Mouse (Mus musculus) stomach, postnatal 0 days (tissue): ENCODE measurements at regions not wholly inside any gene's neighbourhood (a gene's known extent, or its start where the extent isn't known, plus 50 kb on each side); places are given as distances from the start of the nearest gene placed in this dataset.

Experiments
- ATAC-seq: fragments of 200-750 bp; cut with Nextera tagmentation; 2 replicates; pipeline ENCODE4 v1.8.0; 2017; ENCODE audit not compliant: low FRiP score, low TSS enrichment
- DNase-seq: peaks from one replicate; pipeline ENCODE4 v3.0.0-alpha.2; 2016; ENCODE audit warnings: low spot score
- H3K27ac ChIP-seq: fragments of 300-500 bp; sonication (generic); replicated peaks from 2 replicates; pipeline ENCODE4 v1.5.1; 2014; ENCODE audit warnings: mild to moderate bottlenecking, control low read depth
- H3K27me3 ChIP-seq: fragments of 300-500 bp; sonication (generic); 2 replicates; pipeline ENCODE4 v1.6.1; 2014; ENCODE audit warnings: low read length; ENCODE audit not compliant: control insufficient read depth, insufficient read depth
- H3K36me3 ChIP-seq: fragments of 300-500 bp; sonication (generic); 2 replicates; pipeline ENCODE4 v1.6.1; 2014; ENCODE audit warnings: low read length, mixed read lengths; ENCODE audit not compliant: control insufficient read depth, insufficient read depth
- H3K4me1 ChIP-seq: fragments of 300-500 bp; sonication (generic); replicated peaks from 2 replicates; pipeline ENCODE4 v1.6.1; 2014; ENCODE audit warnings: antibody characterized with exemption; ENCODE audit not compliant: control insufficient read depth, insufficient read depth
- H3K4me2 ChIP-seq: fragments of 300-500 bp; sonication (generic); replicated peaks from 2 replicates; pipeline ENCODE4 v1.6.1; 2014; ENCODE audit warnings: low read depth, mild to moderate bottlenecking, control low read depth, moderate library complexity
- H3K4me3 ChIP-seq: fragments of 300-500 bp; sonication (generic); 2 replicates; pipeline ENCODE4 v1.5.1; 2014; ENCODE audit warnings: low read depth, low read length, control low read depth
- H3K9ac ChIP-seq: fragments of 300-500 bp; sonication (generic); 2 replicates; pipeline ENCODE4 v1.6.1; 2014; ENCODE audit warnings: mild to moderate bottlenecking, low read length, control low read depth, mixed read lengths
- H3K9me3 ChIP-seq: fragments of 300-500 bp; sonication (generic); 2 replicates; pipeline ENCODE4 v1.6.1; 2016; ENCODE audit warnings: low read length; ENCODE audit not compliant: control insufficient read depth
- CTCF ChIP-seq: IDR thresholded peaks from 2 replicates; pipeline ENCODE4 v1.5.1; 2016; ENCODE audit warnings: antibody characterized with exemption, low read depth, mild to moderate bottlenecking, moderate library complexity
- EP300 ChIP-seq: optimal IDR thresholded peaks from 2 replicates; pipeline ENCODE3; 2016; ENCODE audit warnings: antibody characterized with exemption
- WGBS: fragments of 180-500 bp; shearing (Covaris S2); extraction: QIAGEN DNeasy Blood & Tissue Kit; methylation state at CpG from one replicate; pipeline ENCODE4 v1.1.7; 2014; 5-methylcytosine and 5-hydroxymethylcytosine counted together

DNA sequence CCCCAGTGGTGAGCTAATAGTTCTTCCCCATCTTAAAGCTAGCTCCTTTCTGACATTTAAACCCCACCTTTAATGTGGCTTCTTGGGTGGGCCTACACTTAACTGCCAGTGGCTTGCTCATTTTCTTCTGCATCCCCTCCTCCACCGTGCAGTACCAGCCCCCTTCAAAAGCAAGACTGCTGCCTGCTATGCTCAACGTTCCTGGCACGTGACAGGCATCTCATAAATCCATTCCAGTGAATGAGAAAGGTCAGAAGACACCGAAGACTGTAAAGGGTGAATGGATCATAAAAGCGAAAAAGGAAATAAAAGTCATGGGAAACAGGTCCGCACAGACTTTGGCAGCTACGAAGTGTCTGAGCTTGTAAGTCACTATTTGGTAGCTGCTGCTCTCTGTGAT lies 212.8 kb upstream of the Prok2 start:
- Histone ChIP-seq H3K9me3 (no peaks in the 10 kb centered on the region), H3K36me3 (no peaks in the 10 kb centered on the region), H3K27ac (no peak overlapping the region), H3K4me2 (no peak overlapping the region), H3K4me3 (no peak overlapping the region), H3K9ac (no peak overlapping the region), H3K27me3 (no peaks in the 10 kb centered on the region), H3K4me1 (0 out of 2 replicates have a peak, but pooled peaks cover 2% of the 10 kb centered on the region)
- DNase-seq (no peak), ATAC-seq (no peak)
- 42% methylated on average over 7 of the region's 7 CpGs for WGBS
- TF ChIP-seq CTCF: no peak

DNA sequence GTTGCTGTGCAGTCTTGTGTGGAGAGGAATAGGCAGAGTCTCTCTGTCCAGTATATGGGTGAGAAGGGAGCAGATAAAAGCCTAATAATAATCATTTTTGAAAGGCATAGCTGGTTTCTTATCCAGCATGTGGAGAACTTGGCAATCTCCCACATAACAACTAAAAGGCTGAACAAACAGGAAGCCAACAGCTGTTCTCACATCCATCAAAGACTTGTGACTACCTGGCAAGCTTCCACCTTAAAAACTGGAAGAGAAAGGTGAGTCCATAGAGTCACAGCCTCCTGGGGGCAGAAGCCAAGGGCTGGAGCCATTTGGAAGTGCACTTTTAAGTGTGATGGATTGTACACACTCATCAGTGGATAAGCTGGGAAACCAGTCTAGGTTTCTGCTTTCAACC lies 210.5 kb upstream of the Prok2 start:
- DNase-seq (no peak), ATAC-seq (no peak)
- Histone ChIP-seq H3K9ac (no peak overlapping the region), H3K4me2 (no peak overlapping the region), H3K27me3 (no peaks in the 10 kb centered on the region), H3K36me3 (no peaks in the 10 kb centered on the region), H3K4me3 (no peak overlapping the region), H3K27ac (no peak overlapping the region), H3K4me1 (peaks cover 2% of the 10 kb centered on the region; the same call in 1 of the 2 replicates), H3K9me3 (no peaks in the 10 kb centered on the region)
- TF ChIP-seq EP300: no peak
- no peak for TF ChIP-seq CTCF

DNA sequence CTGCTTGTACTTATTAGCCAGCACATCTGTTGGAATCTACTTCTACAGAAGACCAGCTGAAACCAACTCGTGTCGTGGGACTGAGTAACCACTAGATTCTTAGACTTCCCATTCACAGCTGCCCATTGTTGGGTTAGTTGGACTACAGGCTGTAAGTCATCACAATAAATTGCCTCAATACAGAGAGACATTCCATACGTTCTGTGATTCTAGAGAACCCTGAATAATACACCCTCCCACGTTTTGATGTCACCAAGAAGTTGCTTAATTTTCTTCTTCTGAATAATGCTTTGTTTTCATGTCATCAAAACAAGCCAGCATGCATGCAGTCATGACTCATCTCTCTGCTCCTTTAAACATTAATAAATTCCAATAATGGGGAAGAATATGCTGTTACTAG lies 209.2 kb upstream of the Prok2 start:
- WGBS: 68% methylated on average over 4 of the region's 4 CpGs
- no peak for TF ChIP-seq EP300
- TF ChIP-seq CTCF: no peak
- Histone ChIP-seq H3K27me3 (no peaks in the 10 kb centered on the region), H3K36me3 (no peaks in the 10 kb centered on the region), H3K27ac (no peak overlapping the region), H3K9ac (no peak overlapping the region), H3K4me1 (peaks cover 2% of the 10 kb centered on the region; the same call in 1 of the 2 replicates), H3K4me3 (no peak overlapping the region), H3K4me2 (no peak overlapping the region), H3K9me3 (no peaks in the 10 kb centered on the region)
- ATAC-seq: no peak
- DNase-seq: no peak

DNA sequence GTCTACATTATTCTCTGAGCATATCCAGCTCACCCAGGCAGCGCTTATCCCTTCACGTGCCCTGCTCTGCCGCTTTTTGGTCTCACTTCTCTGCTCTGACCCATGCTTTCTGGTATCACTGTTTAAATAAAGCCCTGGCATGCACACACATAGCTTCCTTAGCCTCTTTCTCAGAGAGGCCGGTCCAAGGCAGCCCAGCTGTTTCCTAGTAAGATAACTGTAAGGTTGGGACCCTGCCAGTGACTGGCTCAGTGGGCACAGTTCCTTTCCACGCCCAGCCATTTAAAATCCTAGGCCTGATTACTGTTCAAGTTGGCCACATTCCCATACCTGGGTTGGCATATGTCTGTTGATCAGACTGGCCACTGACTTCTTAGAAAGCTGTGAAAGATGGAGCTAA lies 208.2 kb upstream of the Prok2 start:
- DNase-seq (peak; percentile 77), ATAC-seq (peak; percentile 73)
- Histone ChIP-seq H3K4me1 (peaks cover 2% of the 10 kb centered on the region; the same call in 1 of the 2 replicates), H3K4me2 (no peak overlapping the region), H3K27me3 (no peaks in the 10 kb centered on the region), H3K9ac (no peak overlapping the region), H3K27ac (no peak overlapping the region), H3K36me3 (no peaks in the 10 kb centered on the region), H3K9me3 (no peaks in the 10 kb centered on the region), H3K4me3 (no peak overlapping the region)
- TF ChIP-seq EP300 (no peak), CTCF (no peak)
- WGBS: 49% methylated on average over 5 of the region's 5 CpGs

DNA sequence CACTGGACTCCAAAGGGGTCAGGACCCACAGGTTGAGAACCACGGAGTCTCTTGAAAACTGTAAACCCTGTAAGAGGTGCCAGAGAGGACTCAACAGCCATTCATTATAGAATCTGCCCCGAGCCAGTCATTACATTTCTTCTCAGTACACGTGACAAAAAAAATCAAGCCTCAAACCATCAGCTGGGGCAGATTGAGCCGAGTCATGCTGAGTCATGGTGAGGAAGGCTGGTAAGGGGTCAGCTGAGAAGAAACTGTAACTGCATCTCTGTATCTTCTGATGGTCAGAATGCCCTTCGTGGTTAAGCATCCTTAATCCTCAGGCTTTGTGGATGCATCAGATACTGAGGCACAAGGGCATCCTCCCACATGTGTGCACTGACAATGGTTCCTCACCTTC lies 207.2 kb upstream of the Prok2 start:
- TF ChIP-seq CTCF: no peak
- TF ChIP-seq EP300: no peak
- Histone ChIP-seq H3K36me3 (no peaks in the 10 kb centered on the region), H3K4me2 (no peak overlapping the region), H3K9me3 (no peaks in the 10 kb centered on the region), H3K4me3 (no peak overlapping the region), H3K9ac (no peak overlapping the region), H3K4me1 (peaks cover 2% of the 10 kb centered on the region; the same call in 1 of the 2 replicates), H3K27ac (no peak overlapping the region), H3K27me3 (no peaks in the 10 kb centered on the region)
- no peak for DNase-seq
- 75% methylated on average over 5 of the region's 5 CpGs for WGBS
- no peak for ATAC-seq

DNA sequence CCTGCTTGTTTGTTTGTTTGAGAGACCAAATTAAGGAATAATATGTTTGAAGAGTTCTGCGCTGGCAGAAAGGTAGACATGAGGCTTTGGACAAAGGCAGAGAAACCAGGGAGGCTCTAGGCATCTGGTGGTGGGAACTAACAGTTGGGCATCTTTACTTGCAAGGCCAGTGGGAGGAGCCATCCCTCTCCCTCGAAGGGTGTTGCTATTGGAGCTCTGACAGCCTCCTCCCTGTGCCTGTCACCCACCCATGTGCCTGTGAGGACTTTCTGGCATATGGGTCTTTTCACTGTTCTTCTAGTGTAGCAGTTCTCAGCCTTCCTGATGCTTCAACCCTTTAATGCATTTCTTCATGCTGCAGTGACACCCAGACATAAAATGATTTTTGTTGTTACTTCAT lies 206.7 kb upstream of the Prok2 start:
- Histone ChIP-seq H3K9ac (no peak overlapping the region), H3K27ac (no peak overlapping the region), H3K36me3 (no peaks in the 10 kb centered on the region), H3K4me2 (no peak overlapping the region), H3K9me3 (no peaks in the 10 kb centered on the region), H3K4me3 (no peak overlapping the region), H3K27me3 (no peaks in the 10 kb centered on the region), H3K4me1 (peaks cover 2% of the 10 kb centered on the region; the same call in 1 of the 2 replicates)
- TF ChIP-seq CTCF (no peak), EP300 (no peak)
- WGBS: 49% methylated on average over 2 of the region's 2 CpGs
- DNase-seq: peak; percentile 34
- ATAC-seq: no peak
